Mouse (Mus musculus): ENCODE measurements at regions not wholly inside any gene's neighbourhood (a gene's known extent, or its start where the extent isn't known, plus 50 kb on each side); places are given as distances from the start of the nearest gene placed in this dataset.

DNA sequence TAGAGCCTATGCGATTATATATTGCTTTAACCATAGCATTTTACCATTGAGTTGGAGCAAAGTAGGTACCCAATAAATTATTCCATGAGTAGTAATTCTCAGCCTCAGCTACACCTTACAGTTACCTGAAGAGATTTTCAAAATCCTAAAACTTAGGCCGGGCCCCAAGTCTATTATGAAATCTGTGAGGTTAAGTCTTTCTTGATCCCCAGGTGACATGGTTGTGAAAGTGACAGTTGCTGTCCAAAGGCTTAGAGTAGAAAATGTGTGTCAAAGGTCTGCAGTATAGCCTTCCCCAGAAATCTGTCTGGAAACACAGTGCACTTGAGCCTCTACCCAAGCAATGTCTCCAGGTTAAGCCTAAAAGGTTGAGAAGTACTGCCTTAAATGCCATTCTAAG is 333.7 kb downstream of the Nr2f2 start:
- dilution Hi-C loops (cut with MboI; ENCODE audit: extremely low pct_ligation_motif_present, extremely low pct_unique_long_range_greater_than_20kb, low sequenced_read_pairs), result no loop called here
- in situ Hi-C loops (cut with MboI; ENCODE audit: low pct_ligation_motif_present, low pct_unique_long_range_greater_than_20kb, low sequenced_read_pairs), result no loop called here

GRCm38 (mm10) chr7:70029311-70029710 is 337.2 kb downstream of the Nr2f2 start:
- Histone ChIP-seq H3K36me3 (replicated peaks in 1 of 2; ENCODE audit: control insufficient read depth in 1 of 2, insufficient read depth in 1 of 2, low read length in 1 of 2) (no peaks in the 10 kb centered on the region), H3K9me3 (replicated peaks; ENCODE audit: low read length) (peaks cover 50% of the 10 kb centered on the region), H3K4me1 (ENCODE audit: control insufficient read depth in 1 of 2, insufficient read depth in 2 of 2) (no peaks in the 10 kb centered on the region), H3K27ac (ENCODE audit: insufficient read depth, low read depth) (no peak overlapping the region), H3K4me3 (replicated peaks in 1 of 3; ENCODE audit: low read depth in 2 of 3, low read length in 2 of 3, poor library complexity in 1 of 3) (no peak overlapping the region), H3K79me2 (replicated peaks; ENCODE audit: control insufficient read depth, extremely low read depth, insufficient read depth, poor library complexity, severe bottlenecking) (no peaks in the 10 kb centered on the region), H3K27me3 (replicated peaks) (no peaks in the 10 kb centered on the region), H3K4me2 (ENCODE audit: insufficient read depth, low read depth, poor library complexity, severe bottlenecking) (no peak overlapping the region), H3K9ac (ENCODE audit: insufficient read depth, low read depth) (no peak overlapping the region)
- dilution Hi-C loops (cut with MboI; ENCODE audit: extremely low pct_ligation_motif_present, extremely low pct_unique_long_range_greater_than_20kb, low sequenced_read_pairs), result no loop called here
- TF ChIP-seq USF2 (conservative IDR thresholded peaks at IDR 0.05; ENCODE audit: low read depth, low read length) (no peak), MAFK (IDR thresholded peaks at IDR 0.05; ENCODE audit: insufficient replicate concordance, low read length) (no peak), MAZ (IDR thresholded peaks at IDR 0.05; ENCODE audit: low read depth, low read length) (no peak), POLR2AphosphoS2 (IDR thresholded peaks at IDR 0.05; ENCODE audit: low read depth, low read length) (no peak), ZNF384 (IDR thresholded peaks at IDR 0.05; ENCODE audit: low read depth, low read length) (no peak), MAX (IDR thresholded peaks at IDR 0.05; ENCODE audit: low read length) (no peak), BHLHE40 (IDR thresholded peaks at IDR 0.05; ENCODE audit: low read depth, low read length) (no peak), HCFC1 (IDR thresholded peaks at IDR 0.05; ENCODE audit: low read depth, low read length) (no peak), MYC (IDR thresholded peaks at IDR 0.05; ENCODE audit: low read depth, low read length) (no peak), CHD1 (IDR thresholded peaks at IDR 0.05; ENCODE audit: low read depth, low read length) (no peak), SMC3 (IDR thresholded peaks at IDR 0.05; ENCODE audit: low read depth, low read length) (no peak)
- in situ Hi-C loops (cut with MboI; ENCODE audit: low pct_ligation_motif_present, low pct_unique_long_range_greater_than_20kb, low sequenced_read_pairs), result no loop called here
- DNase-seq (ENCODE audit: extremely low read depth), result no peak

More for the DNA sequence above, 333.7 kb downstream of the Nr2f2 start:
- Histone ChIP-seq H3K4me2 (ENCODE audit: insufficient read depth, low read depth, poor library complexity, severe bottlenecking) (no peak overlapping the region), H3K27me3 (replicated peaks) (no peaks in the 10 kb centered on the region), H3K79me2 (replicated peaks; ENCODE audit: control insufficient read depth, extremely low read depth, insufficient read depth, poor library complexity, severe bottlenecking) (no peaks in the 10 kb centered on the region), H3K9me3 (replicated peaks; ENCODE audit: low read length) (peaks cover 64% of the 10 kb centered on the region), H3K4me1 (ENCODE audit: control insufficient read depth in 1 of 2, insufficient read depth in 2 of 2) (no peaks in the 10 kb centered on the region), H3K27ac (ENCODE audit: insufficient read depth, low read depth) (no peak overlapping the region), H3K9ac (ENCODE audit: insufficient read depth, low read depth) (no peak overlapping the region), H3K4me3 (replicated peaks in 1 of 3; ENCODE audit: low read depth in 2 of 3, low read length in 2 of 3, poor library complexity in 1 of 3) (no peak overlapping the region), H3K36me3 (replicated peaks in 1 of 2; ENCODE audit: control insufficient read depth in 1 of 2, insufficient read depth in 1 of 2, low read length in 1 of 2) (no peaks in the 10 kb centered on the region)
- DNase-seq (ENCODE audit: extremely low read depth), result no peak
- no peak for TF ChIP-seq POLR2AphosphoS2 (IDR thresholded peaks at IDR 0.05; ENCODE audit: low read depth, low read length)

- TF ChIP-seq USF1 (IDR thresholded peaks at IDR 0.05; ENCODE audit: low read depth, low read length) (no peak), NRF1 (IDR thresholded peaks at IDR 0.05; ENCODE audit: low read depth, low read length) (no peak), ZNF384 (IDR thresholded peaks at IDR 0.05; ENCODE audit: low read depth, low read length) (no peak), SMC3 (IDR thresholded peaks at IDR 0.05; ENCODE audit: low read depth, low read length) (no peak), MAZ (IDR thresholded peaks at IDR 0.05; ENCODE audit: low read depth, low read length) (no peak), ETS1 (conservative IDR thresholded peaks at IDR 0.05; ENCODE audit: low read depth, low read length) (no peak), MYC (IDR thresholded peaks at IDR 0.05; ENCODE audit: low read depth, low read length) (no peak), CHD1 (IDR thresholded peaks at IDR 0.05; ENCODE audit: low read depth, low read length) (no peak), MEF2A (IDR thresholded peaks at IDR 0.05; ENCODE audit: borderline replicate concordance, low read depth, low read length) (no peak), IRF4 (IDR thresholded peaks at IDR 0.05; ENCODE audit: low read depth, low read length) (no peak), ZMIZ1 (IDR thresholded peaks at IDR 0.05; ENCODE audit: low read depth, low read length) (no peak), TCF12 (IDR thresholded peaks at IDR 0.05; ENCODE audit: low read depth, low read length) (no peak), ZKSCAN1 (IDR thresholded peaks at IDR 0.05; ENCODE audit: borderline replicate concordance, low read depth, low read length) (no peak), KAT2A (IDR thresholded peaks at IDR 0.05; ENCODE audit: insufficient replicate concordance, low read length) (no peak), SIN3A (IDR thresholded peaks at IDR 0.05; ENCODE audit: low read length) (no peak), GABPA (IDR thresholded peaks at IDR 0.05; ENCODE audit: insufficient replicate concordance, low read depth, low read length) (no peak), POLR2AphosphoS2 (IDR thresholded peaks at IDR 0.05; ENCODE audit: low read depth, low read length) (no peak), JUND (conservative IDR thresholded peaks at IDR 0.05; ENCODE audit: low read depth, low read length) (no peak), HCFC1 (IDR thresholded peaks at IDR 0.05; ENCODE audit: low read depth, low read length) (no peak)
- in situ Hi-C loops (cut with MboI; ENCODE audit: low pct_ligation_motif_present, low pct_unique_long_range_greater_than_20kb, low sequenced_read_pairs) (no loop called here), dilution Hi-C loops (cut with MboI; ENCODE audit: extremely low pct_ligation_motif_present, extremely low pct_unique_long_range_greater_than_20kb, low sequenced_read_pairs) (no loop called here)
- Histone ChIP-seq H3K4me3 (replicated peaks in 1 of 3; ENCODE audit: low read depth in 2 of 3, low read length in 2 of 3, poor library complexity in 1 of 3) (no peak overlapping the region), H3K27me3 (replicated peaks) (no peaks in the 10 kb centered on the region), H3K9ac (ENCODE audit: insufficient read depth, low read depth) (no peak overlapping the region), H3K4me1 (ENCODE audit: control insufficient read depth in 1 of 2, insufficient read depth in 2 of 2) (no peaks in the 10 kb centered on the region), H3K4me2 (ENCODE audit: insufficient read depth, low read depth, poor library complexity, severe bottlenecking) (no peak overlapping the region), H3K9me3 (replicated peaks; ENCODE audit: low read length) (peaks cover 34% of the 10 kb centered on the region), H3K79me2 (replicated peaks; ENCODE audit: control insufficient read depth, extremely low read depth, insufficient read depth, poor library complexity, severe bottlenecking) (no peaks in the 10 kb centered on the region), H3K27ac (ENCODE audit: insufficient read depth, low read depth) (no peak overlapping the region), H3K36me3 (replicated peaks in 1 of 2; ENCODE audit: control insufficient read depth in 1 of 2, insufficient read depth in 1 of 2, low read length in 1 of 2) (no peaks in the 10 kb centered on the region)
- no peak for DNase-seq (ENCODE audit: extremely low read depth)
Measured at GRCm38 (mm10) chr7:70025527-70025926, 341.0 kb downstream of the Nr2f2 start.

Measured in CH12.LX (cell line).